Mouse (Mus musculus): ENCODE data around the gene Lrg1. TPM values are rescaled to one million over a fixed set of nuclear protein-coding genes. Genes with fewer than 3 reads are reported as not detected.

The Lrg1 gene
- polyA plus RNA-seq, 1 experiment from 2014 or later = not detected

GRCm38 (mm10) chr17:56071126-56071525, 50.7 kb downstream of the Lrg1 start:
- no peak overlapping the region for H3K4me3 ChIP-seq (ENCODE audit: low read depth, low read length)
- H3K4me2 ChIP-seq (ENCODE audit: low read length) = no peak overlapping the region
- DNase-seq (ENCODE audit: low spot score) (no peak), ATAC-seq (replicated peaks; ENCODE audit: low FRiP score, low TSS enrichment, low read depth) (no peak)
- no peak overlapping the region for H3K27ac ChIP-seq (ENCODE audit: low read depth)
- peaks cover 72% of the 10 kb centered on the region for H3K36me3 ChIP-seq (ENCODE audit: control insufficient read depth, insufficient read depth, low read length)
- peaks cover 16% of the 10 kb centered on the region; the same call in 1 of the 2 replicates for H3K4me1 ChIP-seq (replicated peaks; ENCODE audit: control insufficient read depth, insufficient read depth, low read length)
- H3K9me3 ChIP-seq (ENCODE audit: control insufficient read depth, low read length) = no peaks in the 10 kb centered on the region
- H3K27me3 ChIP-seq (replicated peaks; ENCODE audit: control insufficient read depth, insufficient read depth, low read length) = no peaks in the 10 kb centered on the region
- no peak overlapping the region for H3K9ac ChIP-seq (ENCODE audit: low read length)

Other genes starting within 250 kb of the Lrg1 start
- 7.7 and 8.3 TPM in 2 replicates for gene Zfp119a, start 243.1 kb downstream of the Lrg1 start, polyA plus RNA-seq (2014; fragmentation: Nextera tagmentation; extraction: Ambion mirVana)
- gene Zfp959, start 229.9 kb downstream of the Lrg1 start, polyA plus RNA-seq (2014; fragmentation: Nextera tagmentation; extraction: Ambion mirVana) = 12.3 and 13.1 TPM in 2 replicates
- 4.2 and 5.0 TPM in 2 replicates for gene Zfp119b, start 172.5 kb downstream of the Lrg1 start, polyA plus RNA-seq (2014; fragmentation: Nextera tagmentation; extraction: Ambion mirVana)
- 2.5 and 2.8 TPM in 2 replicates for gene Ebi3, start 169.4 kb downstream of the Lrg1 start, polyA plus RNA-seq (2014; fragmentation: Nextera tagmentation; extraction: Ambion mirVana)
- 18.6 and 23.6 TPM in 2 replicates for gene Yju2, start 162.9 kb downstream of the Lrg1 start, polyA plus RNA-seq (2014; fragmentation: Nextera tagmentation; extraction: Ambion mirVana)
- gene Shd, start 151.5 kb downstream of the Lrg1 start, polyA plus RNA-seq (2014; fragmentation: Nextera tagmentation; extraction: Ambion mirVana) = 13.2 and 18.3 TPM in 2 replicates
- 16.9 and 18.8 TPM in 2 replicates for gene Fsd1, start 135.5 kb downstream of the Lrg1 start, polyA plus RNA-seq (2014; fragmentation: Nextera tagmentation; extraction: Ambion mirVana)
- 24.3 and 25.9 TPM in 2 replicates for gene Stap2, start 116.4 kb downstream of the Lrg1 start, polyA plus RNA-seq (2014; fragmentation: Nextera tagmentation; extraction: Ambion mirVana)
- gene Mpnd, start 116.3 kb downstream of the Lrg1 start, polyA plus RNA-seq (2014; fragmentation: Nextera tagmentation; extraction: Ambion mirVana) = 110 and 115 TPM in 2 replicates
- 124 and 129 TPM in 2 replicates for gene Sh3gl1, start 85.4 kb downstream of the Lrg1 start, polyA plus RNA-seq (2014; fragmentation: Nextera tagmentation; extraction: Ambion mirVana)
- gene Chaf1a, start 81.6 kb downstream of the Lrg1 start, polyA plus RNA-seq (2014; fragmentation: Nextera tagmentation; extraction: Ambion mirVana) = 21.0 and 21.8 TPM in 2 replicates
- 32.3 and 43.4 TPM in 2 replicates for gene Ubxn6, start 47.0 kb downstream of the Lrg1 start, polyA plus RNA-seq (2014; fragmentation: Nextera tagmentation; extraction: Ambion mirVana)
- 93.4 and 94.0 TPM in 2 replicates for gene Hdgfl2, start 42.4 kb downstream of the Lrg1 start, polyA plus RNA-seq (2014; fragmentation: Nextera tagmentation; extraction: Ambion mirVana)
- gene Plin4, start 12.2 kb downstream of the Lrg1 start, polyA plus RNA-seq (2014; fragmentation: Nextera tagmentation; extraction: Ambion mirVana) = 0.08 and 0.19 TPM in 2 replicates
- 0.58 TPM in 2 replicates for gene Plin5, start 4.4 kb downstream of the Lrg1 start, polyA plus RNA-seq (2014; fragmentation: Nextera tagmentation; extraction: Ambion mirVana)
- 0.86 and 1.3 TPM in 2 replicates for gene Sema6b, start 18.3 kb upstream of the Lrg1 start, polyA plus RNA-seq (2014; fragmentation: Nextera tagmentation; extraction: Ambion mirVana)
- 11.3 and 14.0 TPM in 2 replicates for gene Tnfaip8l1, start 40.5 kb upstream of the Lrg1 start, polyA plus RNA-seq (2014; fragmentation: Nextera tagmentation; extraction: Ambion mirVana)
- 103 and 111 TPM in 2 replicates for gene Mydgf, start 61.9 kb upstream of the Lrg1 start, polyA plus RNA-seq (2014; fragmentation: Nextera tagmentation; extraction: Ambion mirVana)
- gene Dpp9, start 96.9 kb upstream of the Lrg1 start, polyA plus RNA-seq (2014; fragmentation: Nextera tagmentation; extraction: Ambion mirVana) = 35.4 and 36.2 TPM in 2 replicates
- gene Fem1a, start 134.8 kb upstream of the Lrg1 start, polyA plus RNA-seq (2014; fragmentation: Nextera tagmentation; extraction: Ambion mirVana) = 15.3 and 16.1 TPM in 2 replicates
- 7.1 and 11.3 TPM in 2 replicates for gene Ticam1, start 154.8 kb upstream of the Lrg1 start, polyA plus RNA-seq (2014; fragmentation: Nextera tagmentation; extraction: Ambion mirVana)
- gene Plin3, start 170.9 kb upstream of the Lrg1 start, polyA plus RNA-seq (2014; fragmentation: Nextera tagmentation; extraction: Ambion mirVana) = 88.2 and 95.1 TPM in 2 replicates
- 0.17 TPM in 1 of 2 replicates, not detected in the other for gene Arrdc5, start 178.3 kb upstream of the Lrg1 start, polyA plus RNA-seq (2014; fragmentation: Nextera tagmentation; extraction: Ambion mirVana)
- gene Uhrf1, start 181.3 kb upstream of the Lrg1 start, polyA plus RNA-seq (2014; fragmentation: Nextera tagmentation; extraction: Ambion mirVana) = 122 and 123 TPM in 2 replicates
- gene Kdm4b, start 204.1 kb upstream of the Lrg1 start, polyA plus RNA-seq (2014; fragmentation: Nextera tagmentation; extraction: Ambion mirVana) = 28.4 and 33.5 TPM in 2 replicates